Mouse (Mus musculus) brown adipose tissue, adult 24 weeks (tissue): ENCODE data around the gene Rad9a. TPM values are rescaled to one million over a fixed set of nuclear protein-coding genes. Genes with fewer than 3 reads are reported as not detected.
A peak's percentile ranks its signal among the peaks of the same experiment; 100 is the strongest.

Experiments used
- H3K27ac ChIP-seq: fragments of 200-500 bp; replicated peaks from 2 replicates; pipeline ENCODE4 v1.5.1; 2012; ENCODE audit warnings: low read depth, mild to moderate bottlenecking, low read length
- H3K4me1 ChIP-seq: fragments of 200-500 bp; 2 replicates; pipeline ENCODE4 v1.6.1; 2012; ENCODE audit warnings: low read length, mixed read lengths; ENCODE audit not compliant: control insufficient read depth, insufficient read depth, insufficient read length
- H3K4me3 ChIP-seq: fragments of 200-500 bp; 2 replicates; pipeline ENCODE4 v1.5.1; 2012; ENCODE audit warnings: low read depth, mild to moderate bottlenecking, low read length, moderate library complexity; ENCODE audit not compliant: insufficient read depth
- polyA plus RNA-seq: library from polyadenylated mRNA; stranded (reverse); fragments of >200 nt; gene quantifications from 2 replicates; pipeline ENCODE4 v1.2.4, GENCODE M21; 2012; ENCODE audit not compliant: missing spikeins, insufficient read depth, insufficient read length

Gene Rad9a
- polyA plus RNA-seq, 1 experiment = 4.4 TPM

DNA sequence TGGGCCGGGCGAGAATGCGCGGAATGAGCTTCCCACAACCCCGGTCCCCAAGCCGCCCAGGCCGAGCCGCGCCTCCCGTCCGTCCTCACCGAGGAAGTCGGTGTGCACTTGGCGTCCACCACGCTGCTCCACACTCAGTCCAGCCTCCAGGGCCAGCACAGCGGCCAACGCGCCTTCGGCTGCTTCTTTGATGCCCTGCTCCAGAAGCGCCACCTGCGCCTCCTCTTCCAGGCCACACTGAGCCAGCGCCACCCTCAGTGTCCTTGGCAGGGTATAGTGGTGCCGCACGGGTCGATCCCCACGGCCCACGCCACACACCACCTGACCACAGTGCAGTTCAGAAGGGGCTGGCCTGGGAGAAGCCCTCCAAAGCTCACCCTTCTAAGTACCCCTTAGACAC lies 31.7 kb downstream of the Rad9a start:
- Histone ChIP-seq H3K27ac (peak overlapping the region; percentile 78), H3K4me1 (peaks cover 11% of the 10 kb centered on the region), H3K4me3 (peak overlapping the region; percentile 60)

GRCm38 (mm10) chr19:4169378-4169784 lies 32.1 kb downstream of the Rad9a start:
- H3K27ac ChIP-seq = peak overlapping the region; percentile 78
- H3K4me3 ChIP-seq = peak overlapping the region; percentile 60
- H3K4me1 ChIP-seq = peaks cover 11% of the 10 kb centered on the region

DNA sequence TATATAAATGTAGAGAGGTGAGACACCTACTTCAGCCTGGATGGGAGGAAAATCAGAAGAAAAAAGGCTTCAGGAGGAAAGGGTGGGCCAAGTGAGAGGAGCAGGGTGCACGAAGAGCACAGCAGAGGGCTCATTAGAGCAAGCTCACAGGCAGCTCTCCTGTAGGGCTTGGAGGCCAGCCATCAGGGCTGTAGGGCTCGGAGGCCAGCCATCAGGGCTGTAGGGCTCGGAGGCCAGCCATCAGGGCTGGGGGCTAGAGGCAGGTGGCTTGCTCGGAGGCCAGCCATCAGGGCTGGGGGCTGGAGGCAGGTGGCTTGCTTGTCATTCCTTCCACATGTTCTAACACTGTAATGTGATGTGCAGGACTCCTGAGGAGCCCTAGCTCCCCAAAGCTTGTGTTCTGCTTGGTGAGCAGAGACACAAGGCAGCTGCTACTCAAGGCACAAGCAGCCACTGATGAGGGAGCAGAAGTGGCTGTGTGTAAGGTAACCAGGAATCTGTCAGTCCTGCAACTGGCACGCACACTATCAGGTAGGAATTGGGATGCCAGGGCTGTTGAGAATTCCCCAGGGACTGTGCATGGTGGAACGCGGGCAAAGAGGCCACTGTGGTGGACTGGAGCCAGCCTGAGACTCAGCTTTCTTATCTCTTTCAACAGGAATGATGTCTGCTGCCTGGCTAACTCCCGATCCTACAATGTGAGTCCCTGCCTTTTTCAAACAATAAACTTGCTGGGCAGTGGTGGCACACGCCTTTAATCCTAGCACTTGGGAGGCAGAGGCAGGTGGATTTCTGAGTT lies 34.6 kb downstream of the Rad9a start:
- peaks cover 18% of the 10 kb centered on the region for H3K4me1 ChIP-seq
- H3K27ac ChIP-seq = no peak overlapping the region
- no peak overlapping the region for H3K4me3 ChIP-seq

DNA sequence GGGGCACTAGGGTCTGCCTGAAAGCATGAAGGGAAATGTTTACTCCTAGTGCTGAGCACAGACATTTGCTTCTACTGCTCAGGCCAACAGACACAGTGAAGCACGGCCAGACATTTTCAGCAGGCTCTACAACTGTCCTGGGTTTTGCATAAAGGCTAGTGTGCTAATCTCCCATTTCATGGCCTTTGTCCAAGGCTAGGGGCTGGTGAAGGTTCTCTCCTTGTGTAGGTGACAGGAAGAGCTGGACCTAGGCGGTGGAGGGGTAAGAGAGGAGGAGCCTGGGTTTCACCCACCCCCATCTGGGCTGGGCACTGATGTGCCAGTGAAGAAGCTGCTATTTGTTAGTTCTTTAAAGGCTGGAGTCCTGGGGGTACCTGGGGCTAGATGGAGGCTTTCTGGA lies 36.7 kb downstream of the Rad9a start:
- no peak overlapping the region for H3K27ac ChIP-seq
- no peak overlapping the region for H3K4me3 ChIP-seq
- peaks cover 7% of the 10 kb centered on the region for H3K4me1 ChIP-seq

- no peak overlapping the region; the same call in 1 of the 2 replicates for H3K27ac ChIP-seq
- peaks cover 7% of the 10 kb centered on the region for H3K4me1 ChIP-seq
- H3K4me3 ChIP-seq = no peak overlapping the region
Measured at GRCm38 (mm10) chr19:4164100-4164499, 37.4 kb downstream of the Rad9a start.

GRCm38 (mm10) chr19:4163543-4163887 lies 37.9 kb downstream of the Rad9a start:
- H3K4me1 ChIP-seq = peaks cover 7% of the 10 kb centered on the region
- peak overlapping the region; percentile 57 for H3K4me3 ChIP-seq
- peak overlapping the region; percentile 33 for H3K27ac ChIP-seq

DNA sequence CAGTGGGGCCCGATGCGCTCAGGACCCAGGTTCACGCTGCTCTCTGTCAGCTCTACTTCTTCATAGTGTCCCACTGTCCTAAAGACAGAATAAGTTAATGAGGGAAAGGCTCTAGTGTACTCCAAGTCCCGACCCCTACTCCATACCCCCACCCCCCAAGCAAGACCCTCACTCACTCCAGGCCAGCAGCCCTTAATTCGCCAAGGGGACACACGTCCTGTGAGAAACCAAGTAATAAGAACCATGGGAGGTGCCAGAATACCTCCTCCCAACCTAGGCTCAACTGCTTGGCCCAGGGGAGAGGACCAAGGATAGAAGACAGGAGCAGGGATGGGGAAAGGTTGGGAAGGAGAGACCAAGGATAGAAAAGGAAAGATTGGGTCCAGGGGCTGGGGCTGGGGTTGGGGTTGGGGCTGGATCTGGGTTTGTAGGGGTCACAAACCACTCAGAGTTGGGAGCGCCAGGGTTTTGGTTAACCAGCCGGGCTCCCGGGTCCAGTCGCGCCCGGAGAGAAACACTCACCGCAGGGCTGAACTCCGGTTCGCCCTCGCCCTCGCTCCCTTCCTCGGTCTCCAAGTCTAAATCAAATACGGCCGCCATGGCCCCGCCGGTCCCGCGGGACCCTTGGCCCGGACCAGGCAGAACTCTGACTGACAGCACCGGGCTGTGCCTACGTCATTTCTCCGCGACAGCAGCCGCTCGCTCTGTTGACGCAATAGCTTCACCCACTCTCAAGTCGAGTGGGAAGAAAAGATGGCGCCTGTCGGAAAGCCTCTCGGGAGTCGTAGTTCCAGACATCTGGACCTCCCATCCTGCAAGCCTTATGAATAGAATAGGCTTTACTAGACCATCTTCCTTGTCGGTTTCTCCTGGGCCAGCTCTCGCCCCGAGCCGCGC lies 38.6 kb downstream of the Rad9a start, which contains the start of gene Rps6kb2:
Gene Rps6kb2 (minus strand): TSS at position 709 of the 897 bp plus-strand sequence.
- Histone ChIP-seq H3K4me3 (peak within 1 kb of the TSS; percentile 89), H3K27ac (peak within 1 kb of the TSS; percentile 43), H3K4me1 (peaks cover 7% of the 10 kb centered on the region)

- H3K4me1 ChIP-seq = peaks cover 7% of the 10 kb centered on the region
- H3K4me3 ChIP-seq = no peak overlapping the region
- H3K27ac ChIP-seq = no peak overlapping the region
Measured at GRCm38 (mm10) chr19:4159049-4159448, 42.4 kb downstream of the Rad9a start.

GRCm38 (mm10) chr19:4156771-4157170 lies 44.7 kb downstream of the Rad9a start:
- Histone ChIP-seq H3K4me1 (peaks cover 5% of the 10 kb centered on the region), H3K4me3 (no peak overlapping the region), H3K27ac (no peak overlapping the region)

DNA sequence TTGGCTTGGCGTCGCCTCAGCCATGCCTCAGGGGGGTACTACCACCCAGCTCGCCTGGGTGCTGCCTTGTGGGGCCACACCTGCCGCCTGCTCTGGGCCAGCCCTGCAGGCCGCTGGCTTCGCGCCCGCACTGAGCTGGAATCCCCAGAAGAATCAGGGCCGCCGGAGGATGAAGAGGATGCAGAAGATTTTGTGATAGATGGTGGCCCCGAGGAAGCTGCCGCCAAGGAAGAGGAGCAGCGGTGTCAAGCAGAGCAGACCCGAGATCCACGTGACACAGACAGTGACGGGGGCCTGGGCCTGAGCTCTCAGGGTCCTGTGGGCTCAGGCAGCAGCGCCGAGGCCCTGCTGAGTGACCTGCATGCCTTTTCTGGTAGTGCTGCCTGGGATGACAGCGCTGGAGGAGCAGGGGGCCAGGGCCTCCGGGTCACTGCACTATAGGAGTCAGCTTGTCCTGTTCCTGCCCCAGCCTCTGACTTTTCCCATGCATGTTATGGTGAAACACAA lies 45.3 kb downstream of the Rad9a start:
- no peak overlapping the region for H3K4me3 ChIP-seq
- peaks cover 5% of the 10 kb centered on the region for H3K4me1 ChIP-seq
- H3K27ac ChIP-seq = no peak overlapping the region

GRCm38 (mm10) chr19:4155223-4156072 lies 46.0 kb downstream of the Rad9a start:
- Histone ChIP-seq H3K4me3 (no peak overlapping the region), H3K27ac (no peak overlapping the region), H3K4me1 (peaks cover 5% of the 10 kb centered on the region)

DNA sequence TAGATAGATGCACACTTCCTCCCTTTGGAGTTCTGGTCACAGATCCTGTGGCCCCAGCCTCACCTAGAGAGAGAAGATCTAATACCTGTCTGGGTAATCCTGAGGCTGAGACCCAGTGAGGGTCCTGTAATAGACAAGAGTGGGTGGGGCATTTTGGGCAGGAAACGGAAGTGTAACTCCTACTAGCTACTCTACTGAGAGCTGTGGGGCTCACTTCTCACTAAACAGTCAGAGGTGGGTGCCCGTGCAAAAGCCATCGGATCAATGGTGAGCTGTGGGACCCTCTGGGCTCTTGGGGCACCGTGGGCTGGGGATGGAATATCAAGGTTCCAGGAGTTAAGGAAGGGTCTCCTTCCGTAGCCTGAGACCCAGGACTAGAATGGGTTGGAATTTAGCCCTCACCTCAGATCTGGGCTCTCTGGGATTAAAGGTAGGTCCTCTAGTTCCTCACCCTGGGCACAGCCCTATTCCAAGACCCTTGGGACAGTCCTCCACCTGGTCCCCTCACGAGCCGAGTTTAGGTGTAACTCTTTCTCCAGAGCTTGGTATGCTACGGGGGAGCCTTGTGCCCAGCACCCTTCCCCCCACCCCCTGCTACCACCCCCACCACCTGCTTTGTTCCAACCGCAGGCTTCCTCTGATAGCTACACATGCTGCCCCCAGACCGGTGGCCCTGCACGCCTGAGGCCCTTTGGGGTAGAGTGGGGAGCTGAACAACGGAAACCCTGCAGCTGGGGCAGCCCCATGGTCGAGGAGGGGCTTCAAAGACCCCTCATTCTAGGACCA lies 46.8 kb downstream of the Rad9a start:
- H3K27ac ChIP-seq = no peak overlapping the region
- peaks cover 10% of the 10 kb centered on the region for H3K4me1 ChIP-seq
- 0 out of 2 replicates have a peak overlapping the region, but pooled peaks have one; percentile 2 for H3K4me3 ChIP-seq

DNA sequence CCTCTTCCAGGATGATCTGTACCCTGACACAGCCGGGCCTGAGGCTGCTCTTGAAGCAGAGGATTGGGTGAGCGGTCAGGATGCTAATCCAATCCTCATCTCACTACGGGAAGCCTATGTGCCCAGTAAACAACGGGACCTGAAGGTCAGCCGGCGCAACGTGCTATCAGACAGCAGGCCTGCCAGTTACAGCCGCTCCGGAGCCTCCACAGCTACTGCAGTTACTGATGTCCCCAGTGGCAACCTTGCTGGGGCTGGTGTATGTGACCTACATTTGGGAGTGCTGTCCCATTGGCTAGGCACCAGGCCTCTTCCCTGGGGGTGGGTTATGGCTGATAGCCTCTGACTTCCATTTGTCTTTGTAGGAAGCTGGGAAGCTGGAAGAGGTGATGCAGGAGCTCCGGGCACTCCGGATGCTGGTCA lies 48.2 kb downstream of the Rad9a start, which contains the start of gene Ptprcap:
Gene Ptprcap (plus strand): TSS at position 373 of the 423 bp plus-strand sequence.
- Histone ChIP-seq H3K27ac (no peak within 1 kb of the TSS), H3K4me1 (peaks cover 15% of the 10 kb centered on the region), H3K4me3 (0 out of 2 replicates have a peak within 1 kb of the TSS, but pooled peaks have one; percentile 2)
